Mouse (Mus musculus) myocyte (in vitro differentiated cells): ENCODE results near the gene Acp7.

Experiments used
- POLR2A ChIP-seq: IDR thresholded peaks from one replicate; pipeline ENCODE4 v1.6.1; 2011; ENCODE audit warnings: low read depth, mild to moderate bottlenecking, control low read depth, moderate library complexity; ENCODE audit not compliant: insufficient read length
- TCF12 ChIP-seq: IDR thresholded peaks from one replicate; pipeline ENCODE4 v1.6.1; 2011; ENCODE audit warnings: mild to moderate bottlenecking, control low read depth; ENCODE audit not compliant: poor library complexity, insufficient read depth, severe bottlenecking
- USF1 ChIP-seq: IDR thresholded peaks from one replicate; pipeline ENCODE4 v1.6.1; 2011; ENCODE audit warnings: low read depth, mild to moderate bottlenecking, control low read depth, moderate library complexity

- TF ChIP-seq POLR2A, result no peak
- TF ChIP-seq USF1, result no peak
- TF ChIP-seq TCF12, result no peak
Measured at GRCm38 (mm10) chr7:28645366-28645765, 14.2 kb upstream of the Acp7 start.
